Mouse (Mus musculus) thymus, postnatal 36 days (tissue): ENCODE measurements around the gene Syce2.
"Not testable (repeated sequence)": the region's sequence is repeated elsewhere in the genome, so short reads cannot be mapped to it uniquely, and the experiment has no call there.

ENCODE experiments used
- DNase-seq, 2 experiments: peaks; one replicate each; pipeline ENCODE4 v3.0.0; 2022; ENCODE audit warnings: mixed read lengths in 2 of 2

Syce2 gene

DNA sequence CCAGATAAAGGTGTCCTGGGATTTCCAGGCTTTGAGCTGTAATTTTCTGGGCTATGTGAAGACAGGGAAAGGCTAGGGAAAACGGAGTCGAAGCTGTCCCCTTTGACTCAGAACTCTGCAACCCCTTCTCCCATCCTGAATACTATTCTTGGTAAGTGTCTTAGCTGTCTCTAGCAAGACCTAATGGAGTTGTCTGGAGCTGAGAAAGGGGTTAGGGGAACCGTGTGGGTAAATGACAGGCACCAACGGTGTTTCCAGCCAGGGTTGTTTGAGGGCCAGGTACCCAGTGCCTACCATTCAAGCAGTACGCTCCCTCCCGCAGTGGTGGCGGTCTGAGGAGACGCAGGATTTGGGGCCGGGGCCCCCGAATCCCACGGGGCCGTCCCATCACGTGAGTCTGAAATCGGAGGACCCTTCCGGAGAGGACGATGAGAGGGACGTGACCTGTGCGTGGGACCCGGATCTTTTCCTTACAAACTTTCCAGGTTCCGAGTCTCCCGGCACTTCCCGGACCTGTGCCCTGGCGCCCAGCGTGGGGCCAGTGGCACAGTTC, 30.5 kb downstream of the Syce2 start:
- peak in 1 of 2 experiments; percentile 13 for DNase-seq

DNA sequence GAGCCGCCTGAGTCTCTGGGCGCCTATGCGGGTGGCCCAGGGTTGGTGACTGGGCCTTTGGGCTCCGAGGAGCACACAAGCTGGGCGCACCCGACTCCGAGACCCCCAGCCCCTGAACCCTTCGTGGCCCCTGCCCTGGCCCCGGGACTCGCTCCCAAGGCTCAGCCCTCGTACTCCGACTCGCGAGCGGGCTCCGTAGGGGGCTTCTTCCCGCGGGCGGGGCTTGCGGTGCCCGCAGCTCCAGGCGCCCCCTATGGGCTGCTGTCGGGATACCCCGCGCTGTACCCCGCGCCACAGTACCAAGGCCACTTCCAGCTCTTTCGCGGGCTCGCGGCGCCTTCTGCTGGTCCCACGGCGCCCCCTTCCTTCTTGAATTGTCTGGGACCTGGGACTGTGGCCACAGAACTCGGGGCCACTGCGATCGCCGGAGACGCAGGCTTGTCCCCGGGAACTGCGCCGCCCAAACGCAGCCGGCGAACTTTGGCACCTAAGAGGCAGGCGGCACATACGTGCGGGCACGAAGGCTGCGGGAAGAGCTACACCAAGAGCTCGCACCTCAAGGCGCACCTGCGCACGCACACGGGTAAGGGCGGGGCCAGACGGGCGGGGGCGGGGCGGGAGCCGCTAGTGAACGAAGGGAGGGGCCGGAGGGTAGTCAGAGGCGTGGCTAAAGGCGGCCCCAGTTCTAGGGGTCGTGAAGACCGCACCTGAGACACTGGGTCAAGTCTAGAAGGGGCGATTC, 31.2 kb downstream of the Syce2 start:
- DNase-seq = peak; percentile 95 to 97

DNA sequence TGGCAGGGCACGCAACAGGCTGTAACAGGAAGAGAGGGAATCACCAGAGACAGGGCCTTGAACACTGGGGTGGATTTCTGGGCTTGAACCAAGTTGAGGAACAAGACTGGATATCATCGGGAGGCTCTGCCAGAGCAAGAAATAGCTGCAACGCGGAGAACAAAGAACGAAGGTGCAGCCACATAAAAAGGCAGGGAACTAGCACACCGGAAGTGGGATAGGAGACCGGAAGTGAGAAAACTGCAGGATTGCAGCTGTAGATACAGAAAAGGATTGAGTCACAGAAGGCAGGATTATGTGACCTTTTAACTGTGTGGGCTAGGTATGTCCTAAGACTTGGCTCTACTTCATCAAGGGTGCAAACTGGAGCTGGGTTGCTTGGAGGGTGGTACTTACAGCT, 32.4 kb downstream of the Syce2 start:
- no peak for DNase-seq

DNA sequence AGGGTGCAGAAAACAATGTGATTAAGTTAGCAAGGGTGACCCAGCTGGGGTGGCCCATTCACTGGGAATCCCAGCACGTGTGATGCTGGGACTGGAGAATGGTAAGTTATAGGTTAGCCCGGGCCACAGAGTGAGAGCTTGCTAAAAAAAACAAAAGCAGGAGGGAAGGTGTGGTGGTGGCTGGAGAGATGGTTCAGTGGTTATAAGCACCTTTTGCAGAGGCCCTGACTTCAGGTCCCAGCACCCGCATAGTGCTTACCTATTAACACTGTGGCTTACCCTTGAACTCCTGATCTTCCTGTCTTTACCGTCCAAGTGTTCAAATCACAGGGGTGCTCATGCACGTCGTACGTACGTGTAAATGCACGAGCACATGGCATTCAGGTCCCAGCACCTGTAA, 35.1 kb downstream of the Syce2 start:
- DNase-seq = no peak

DNA sequence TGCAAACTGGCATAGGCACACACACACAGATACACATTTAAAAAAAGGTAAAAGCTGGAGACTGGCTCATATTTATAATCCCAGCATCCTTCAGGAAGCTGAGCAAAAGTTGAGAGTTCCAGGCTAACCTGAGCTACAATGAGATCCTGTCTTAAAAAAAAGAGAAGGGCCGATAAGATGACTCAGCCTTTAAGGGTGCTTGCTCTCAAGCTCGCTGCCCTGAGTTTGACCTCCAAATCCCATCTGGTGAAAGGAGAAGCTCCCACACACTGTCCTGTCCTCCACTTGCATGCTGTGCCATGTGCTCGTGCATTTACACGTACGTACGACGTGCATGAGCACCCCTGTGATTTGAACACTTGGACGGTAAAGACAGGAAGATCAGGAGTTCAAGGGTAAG, 35.6 kb downstream of the Syce2 start:
- no peak for DNase-seq

DNA sequence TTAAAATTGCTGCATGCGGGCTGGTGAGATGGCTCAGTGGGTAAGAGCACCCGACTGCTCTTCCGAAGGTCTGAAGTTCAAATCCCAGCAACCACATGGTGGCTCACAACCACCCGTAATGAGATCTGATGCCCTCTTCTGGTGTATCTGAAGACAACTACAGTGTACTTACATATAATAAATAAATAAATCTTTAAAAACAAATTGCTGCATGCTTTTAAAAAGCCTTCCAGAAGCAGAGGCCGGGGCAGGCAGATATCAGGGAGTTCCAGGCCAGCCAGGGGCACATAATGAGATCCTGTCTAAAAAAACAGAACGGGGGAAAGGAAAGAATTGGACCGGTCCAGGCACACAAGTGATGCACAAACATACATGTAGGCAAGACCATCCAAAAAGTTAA, 36.1 kb downstream of the Syce2 start:
- DNase-seq = not testable (repeated sequence)

DNA sequence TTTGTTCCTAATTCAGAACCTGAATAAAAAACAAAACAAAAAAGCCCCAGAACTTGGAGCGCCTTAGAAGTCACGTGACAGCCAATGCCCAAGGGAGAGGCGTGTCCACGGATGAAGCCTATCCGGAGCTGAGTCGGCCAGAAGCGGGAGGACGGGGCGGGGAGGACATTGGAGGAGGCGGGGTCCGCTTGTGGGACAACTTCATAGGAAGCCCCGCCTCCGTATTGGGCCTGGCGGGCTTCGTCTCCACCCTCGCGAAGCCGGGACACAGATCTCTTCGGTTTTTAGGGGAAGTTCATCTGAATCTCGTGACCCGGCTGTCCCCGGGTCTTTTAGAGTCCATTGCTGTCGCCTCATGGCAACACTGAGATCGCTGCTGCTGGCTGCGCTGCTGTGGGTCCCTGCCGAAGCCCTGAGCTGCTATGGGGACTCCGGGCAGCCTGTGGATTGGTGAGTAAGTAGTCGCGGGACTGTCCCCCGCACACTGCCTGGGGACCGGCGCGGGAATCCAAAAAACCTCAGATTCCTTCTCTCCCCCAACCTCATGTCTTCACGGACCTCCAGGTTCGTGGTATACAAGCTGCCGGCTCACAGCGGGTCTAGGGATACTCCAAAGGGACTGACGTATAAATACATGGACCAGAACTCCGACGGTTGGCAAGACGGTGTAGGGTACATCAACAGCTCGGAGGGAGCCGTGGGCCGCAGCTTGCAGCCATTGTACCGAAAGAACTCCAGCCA, 36.7 kb downstream of the Syce2 start, which contains the start of gene Dnase2a:
Gene Dnase2a (plus strand): TSS at position 140 of the 741 bp plus-strand sequence.
- DNase-seq = peak; percentile 76 to 86

DNA sequence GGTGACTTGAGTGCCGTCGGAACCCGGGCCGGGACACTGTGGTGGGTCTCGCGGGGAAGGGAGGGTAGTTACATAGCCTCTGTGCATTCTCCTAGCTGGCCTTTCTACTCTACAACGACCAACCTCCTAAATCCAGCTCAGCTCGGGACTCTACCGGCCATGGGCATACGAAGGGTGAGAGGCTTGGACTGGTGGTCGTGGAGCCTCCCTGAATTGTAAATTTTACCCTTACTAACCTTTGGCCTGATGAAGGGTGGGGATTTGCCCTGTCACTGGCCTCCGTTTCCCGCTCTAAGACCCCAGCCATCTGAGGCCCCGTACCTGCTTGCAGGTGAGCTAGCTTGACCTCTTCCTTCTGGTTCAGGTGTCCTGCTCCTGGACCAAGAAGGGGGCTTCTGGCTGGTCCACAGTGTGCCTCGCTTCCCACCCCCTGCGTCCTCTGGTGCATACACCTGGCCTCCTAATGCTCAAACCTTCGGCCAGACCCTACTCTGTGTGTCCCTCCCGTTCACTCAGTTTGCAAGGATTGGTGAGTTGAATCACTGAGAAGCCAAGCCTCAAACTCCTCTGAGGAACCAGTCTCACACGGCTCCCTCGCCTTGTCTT, 37.4 kb downstream of the Syce2 start:
- no peak for DNase-seq

DNA sequence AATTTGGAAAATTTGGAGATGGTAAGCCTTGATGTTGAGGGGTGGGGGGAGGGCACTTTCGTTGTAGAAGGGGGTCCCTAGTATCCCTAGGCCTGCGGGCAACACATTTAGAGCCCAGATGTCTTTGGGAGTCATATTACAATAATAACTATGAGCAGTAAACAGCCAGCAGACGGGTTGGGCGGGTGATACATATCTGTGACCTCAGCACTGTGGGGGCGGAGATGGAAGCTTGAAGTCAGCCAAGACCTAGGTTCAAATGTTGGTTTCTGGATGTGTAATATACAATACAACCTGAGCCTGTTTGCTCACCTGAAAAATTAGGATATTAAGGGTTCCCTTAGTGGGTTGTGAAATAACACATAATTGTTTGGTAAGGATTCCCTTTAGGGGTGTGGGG, 38.0 kb downstream of the Syce2 start:
- no peak for DNase-seq

DNA sequence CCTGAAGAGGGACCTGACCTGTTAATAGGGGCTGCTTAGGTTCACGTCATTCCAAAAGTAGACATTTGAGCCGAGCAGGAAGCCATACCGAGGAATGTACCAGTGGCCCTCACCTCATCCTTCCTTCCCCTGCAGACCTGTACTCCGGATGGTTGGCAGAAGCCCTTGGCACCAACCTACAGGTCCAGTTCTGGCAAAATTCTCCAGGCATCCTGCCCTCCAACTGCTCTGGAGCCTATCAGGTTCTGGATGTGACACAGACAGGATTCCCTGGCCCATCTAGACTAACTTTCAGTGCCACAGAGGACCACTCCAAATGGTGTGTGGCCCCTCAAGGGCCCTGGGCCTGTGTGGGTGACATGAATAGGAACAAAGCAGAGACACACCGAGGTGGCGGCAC, 38.6 kb downstream of the Syce2 start:
- DNase-seq = no peak

DNA sequence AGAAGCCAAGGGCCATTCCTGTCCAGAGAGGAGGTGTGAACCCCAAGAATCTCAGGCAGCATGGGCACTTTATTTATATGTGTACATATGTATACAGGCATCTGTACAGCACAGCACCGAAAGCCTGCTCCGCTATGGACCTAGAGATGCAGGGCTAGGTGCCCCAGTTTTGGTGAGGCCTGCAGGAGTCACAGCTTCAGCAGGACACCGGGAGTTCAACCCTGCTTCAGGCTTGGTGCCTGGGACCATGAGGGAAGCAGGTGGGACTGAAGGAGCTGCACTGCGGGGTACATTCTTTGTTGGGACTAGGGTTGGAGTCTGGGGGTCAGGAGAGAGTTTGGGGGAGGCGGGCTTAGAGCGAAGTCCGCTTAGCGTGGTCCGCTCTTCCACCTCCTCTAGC, 39.9 kb downstream of the Syce2 start:
- no peak for DNase-seq

DNA sequence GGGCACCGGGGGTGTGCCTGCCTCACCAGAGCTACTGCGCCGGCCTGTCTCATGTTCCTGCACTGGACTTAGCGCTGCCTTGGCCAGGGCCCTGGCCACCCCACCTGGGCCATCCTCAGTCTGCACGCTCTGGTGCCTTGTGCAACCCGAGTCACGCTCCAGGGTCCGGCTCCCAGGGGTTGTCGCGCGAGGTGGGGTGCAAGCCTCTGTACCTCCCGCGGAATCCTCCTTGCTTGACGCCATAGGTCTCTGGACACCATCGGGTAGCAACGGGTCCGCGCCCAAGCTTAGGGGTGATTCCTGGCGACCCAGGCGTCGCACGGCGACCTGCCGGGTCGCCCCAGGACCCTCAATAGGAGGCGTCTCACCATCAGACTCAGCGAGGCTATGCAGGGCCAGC, 40.5 kb downstream of the Syce2 start:
- DNase-seq = no peak

DNA sequence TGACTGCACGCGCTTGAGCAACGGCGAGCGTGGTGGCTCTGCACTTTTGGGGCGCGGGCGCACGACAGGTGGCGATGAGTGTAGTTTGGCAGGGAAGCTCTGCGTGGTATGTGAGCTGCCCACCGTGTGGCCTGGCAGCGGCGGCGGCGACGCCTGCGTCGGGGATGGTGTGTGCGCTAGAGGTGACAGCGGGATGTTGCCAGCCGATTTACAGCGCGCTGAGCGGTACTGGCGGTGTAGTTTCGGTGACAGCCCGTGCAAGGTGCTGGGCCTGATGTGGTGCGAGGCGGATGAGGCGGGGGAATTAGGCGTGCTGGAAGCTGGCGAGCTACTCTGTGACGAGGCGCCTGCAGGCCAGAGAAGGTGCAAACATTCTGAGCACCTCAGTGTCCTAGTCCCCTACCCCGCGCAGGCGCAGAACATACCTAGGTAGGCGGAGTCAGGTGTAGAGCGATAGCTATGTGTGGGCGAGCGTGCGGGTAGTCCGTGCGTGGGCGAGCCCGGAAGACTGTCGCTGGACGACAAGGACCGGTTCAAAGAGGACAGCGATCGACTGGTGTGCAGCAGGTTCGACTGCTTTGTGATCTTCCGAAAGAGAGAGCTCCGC, 41.1 kb downstream of the Syce2 start:
- peak; percentile 78 to 85 for DNase-seq

DNA sequence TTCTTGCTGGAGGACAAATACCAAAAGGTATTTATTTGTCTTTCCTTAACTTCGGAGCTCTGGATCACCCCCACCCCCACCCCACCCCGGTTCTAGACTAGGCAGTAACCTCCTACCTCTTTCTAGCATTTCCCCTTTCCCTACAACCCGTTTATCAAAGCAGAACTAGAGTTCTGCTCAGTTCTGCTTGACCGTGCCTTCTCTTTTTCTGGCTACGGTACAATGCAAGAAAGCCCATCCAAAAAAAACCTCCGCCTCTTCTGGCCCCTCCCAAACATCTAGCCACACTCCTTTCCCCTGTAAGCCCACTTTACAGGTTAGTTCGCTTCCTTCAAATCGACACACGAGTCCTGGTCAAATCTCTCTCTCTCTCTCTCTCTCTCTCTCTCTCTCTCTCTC, 41.6 kb downstream of the Syce2 start:
- DNase-seq = no peak

DNA sequence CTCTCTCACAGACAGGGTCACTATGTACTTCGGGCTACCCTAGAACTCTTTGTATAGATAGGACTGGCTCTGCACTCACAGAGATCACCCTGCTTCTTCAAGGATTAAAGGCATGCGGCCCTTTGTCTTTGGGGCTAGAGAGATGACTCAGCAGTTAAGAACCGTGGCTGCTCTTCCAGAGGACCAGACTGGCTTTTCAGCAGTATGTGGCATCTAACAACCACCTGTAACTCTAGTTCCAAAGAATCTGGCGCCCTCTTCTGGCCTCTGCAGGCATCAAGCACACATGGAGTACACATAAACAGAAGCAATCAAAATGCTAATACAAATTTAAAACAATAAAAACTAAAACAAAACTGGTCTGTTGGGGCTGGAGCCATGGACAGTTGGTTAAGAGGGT, 42.0 kb downstream of the Syce2 start:
- peak; percentile 36 to 49 for DNase-seq

DNA sequence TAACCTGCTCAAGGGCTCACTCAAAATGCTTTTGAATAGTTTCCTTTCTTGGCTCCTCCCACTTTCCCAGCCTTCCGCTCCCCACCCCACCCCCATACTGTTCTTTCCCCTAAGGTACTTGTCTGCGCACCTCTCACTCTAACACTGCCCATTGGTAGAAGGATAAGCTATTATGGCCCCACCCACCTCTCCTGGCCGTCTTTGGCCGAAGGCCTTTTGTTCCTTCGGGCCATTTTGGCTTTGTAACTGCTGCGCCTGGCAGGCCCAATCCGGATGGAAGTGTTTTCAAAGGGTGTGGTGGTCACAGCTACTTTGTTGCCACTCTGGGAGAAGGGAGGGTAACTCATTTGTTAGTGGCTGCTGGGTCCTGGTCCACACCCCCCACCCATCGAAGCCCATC, 43.4 kb downstream of the Syce2 start:
- DNase-seq = no peak

DNA sequence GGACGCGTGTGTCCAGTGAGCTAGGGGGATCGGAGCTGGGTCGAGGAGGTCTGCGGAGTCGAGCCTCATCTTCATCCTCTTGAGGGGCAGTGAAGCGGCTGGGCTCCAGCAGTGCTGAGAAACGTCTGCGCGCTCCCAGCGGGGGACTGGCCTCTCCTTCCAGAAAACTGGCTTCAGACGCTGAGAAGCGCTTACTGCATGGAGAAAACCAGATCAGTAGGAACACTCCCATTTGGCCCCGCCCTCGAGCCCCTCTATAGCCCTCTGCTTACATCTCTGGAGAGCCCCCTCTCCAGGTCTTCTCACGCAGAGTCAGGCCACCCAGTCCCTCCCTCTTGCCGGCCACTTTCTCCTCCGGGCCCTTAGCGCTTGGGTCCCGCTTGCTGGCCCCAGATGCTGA, 45.9 kb downstream of the Syce2 start:
- DNase-seq = no peak

DNA sequence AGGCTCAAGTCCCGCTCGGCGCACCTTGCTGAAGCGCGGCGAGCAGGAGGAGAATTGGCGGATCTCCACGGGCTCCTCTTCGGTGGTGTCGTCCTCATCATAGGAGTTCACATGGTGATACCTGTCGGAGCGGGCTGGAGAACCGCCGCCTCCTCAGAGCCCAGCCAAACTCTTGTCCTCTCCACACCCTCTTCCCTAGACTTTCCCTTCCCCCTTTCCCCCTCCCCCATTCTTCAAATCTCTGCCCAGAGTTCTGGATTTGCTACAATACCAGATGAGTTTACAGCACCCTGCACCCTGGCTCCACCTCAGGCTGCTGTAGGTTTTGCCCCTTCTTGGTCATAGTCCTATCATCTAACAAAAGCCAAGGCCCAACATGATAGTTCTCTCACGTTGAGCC, 46.7 kb downstream of the Syce2 start:
- DNase-seq = no peak

DNA sequence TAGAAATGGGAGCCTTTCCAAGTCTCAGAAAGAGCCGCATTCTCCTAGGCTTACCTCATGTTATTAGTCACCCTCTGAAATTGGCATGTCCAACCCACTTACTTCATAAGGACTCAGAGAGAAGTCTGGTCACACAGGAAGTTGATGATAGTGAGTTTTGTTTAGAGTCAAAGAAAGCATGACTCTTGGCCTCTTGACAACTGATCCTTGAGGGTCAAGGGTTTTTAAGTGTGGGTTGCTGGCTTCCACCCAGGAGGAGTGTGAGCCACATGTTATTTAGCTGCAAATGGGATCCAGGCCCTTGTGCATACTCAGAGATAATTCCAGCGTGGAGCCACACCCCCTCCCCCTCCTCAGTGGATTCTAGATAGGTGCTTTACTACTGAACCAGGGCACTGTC, 49.7 kb downstream of the Syce2 start:
- DNase-seq = no peak

DNA sequence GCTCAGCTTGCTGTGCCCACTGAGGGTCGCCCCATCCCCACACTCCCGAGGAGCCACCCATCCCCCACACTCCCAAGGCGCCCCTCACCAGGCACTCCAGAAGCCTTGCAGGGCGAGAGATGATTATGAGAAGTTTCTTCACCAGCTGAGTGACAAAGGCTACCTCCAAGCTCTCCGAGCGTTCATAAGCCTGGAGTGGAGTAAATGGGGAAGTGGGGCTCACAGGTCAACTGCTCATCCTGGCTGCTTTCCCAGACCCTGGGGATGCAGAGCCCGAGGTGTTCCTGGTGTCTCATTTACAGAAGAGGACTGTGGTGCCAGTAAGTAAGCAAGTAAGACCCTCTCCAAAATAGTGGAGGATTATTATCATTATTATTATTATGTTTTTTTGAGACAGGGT, 53.6 kb downstream of the Syce2 start:
- DNase-seq = no peak

DNA sequence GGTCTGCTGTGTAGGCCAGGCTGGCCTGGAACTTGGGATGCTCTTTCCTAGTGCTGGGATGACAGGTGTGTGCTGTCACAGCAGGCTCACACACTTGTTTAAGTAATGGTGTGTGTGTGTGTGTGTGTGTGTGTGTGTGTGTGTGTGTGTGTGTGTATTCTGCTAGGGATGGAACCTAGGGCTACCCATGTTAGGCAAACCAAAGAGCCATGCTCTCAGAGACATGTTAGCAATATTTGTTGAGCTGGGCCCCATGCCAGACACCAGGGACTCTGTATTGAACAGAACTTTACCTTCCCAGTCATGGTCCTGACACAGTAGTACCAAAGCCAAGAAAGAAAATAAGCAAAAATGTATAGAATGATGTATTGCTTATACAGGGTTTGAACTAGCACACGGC, 55.6 kb downstream of the Syce2 start:
- DNase-seq = no peak

DNA sequence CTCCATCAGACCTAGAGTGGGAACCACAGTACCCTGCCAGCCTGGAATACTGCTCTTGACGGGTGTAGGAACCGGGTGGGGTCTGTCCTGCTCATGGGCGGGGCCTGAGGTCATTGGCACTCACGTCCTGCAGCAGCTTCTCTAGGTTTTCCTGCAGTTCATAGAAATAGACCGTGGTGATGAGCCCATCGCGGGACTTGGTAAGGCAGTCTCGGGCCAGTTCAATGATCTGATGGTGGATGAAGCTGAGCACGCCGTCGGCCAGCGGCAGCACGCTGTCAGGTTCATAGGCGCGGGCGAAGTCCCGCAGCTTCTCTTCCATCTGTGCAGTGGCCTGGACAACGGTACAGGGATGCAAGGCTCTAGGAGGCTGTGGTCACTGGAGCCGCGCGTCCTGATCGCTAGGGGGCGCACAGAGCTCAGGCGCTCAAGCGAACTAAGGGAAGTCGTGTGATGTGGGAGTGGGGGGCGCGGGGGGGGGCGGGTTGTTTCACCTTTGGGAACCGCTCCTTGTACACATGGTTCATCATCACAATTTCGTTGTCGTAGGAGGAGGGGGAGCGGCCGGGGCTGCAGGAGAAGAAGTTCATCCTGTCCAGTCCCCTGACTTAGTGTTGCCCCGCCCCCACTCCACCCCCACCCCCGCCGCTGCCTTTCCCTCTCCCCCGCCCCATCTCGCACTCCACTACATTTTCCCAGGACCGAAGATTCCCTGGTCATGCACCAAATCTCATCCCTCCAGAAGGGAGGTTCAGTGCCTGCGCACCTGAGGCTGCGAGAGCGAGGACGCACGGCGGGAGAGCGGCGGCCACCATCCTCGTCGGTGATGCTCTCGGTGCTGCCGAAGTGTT, 56.8 kb downstream of the Syce2 start:
- DNase-seq = peak; percentile 56
